Mouse (Mus musculus): Measurements from ENCODE around the gene Apbb1. TPM values are rescaled to one million over a fixed set of nuclear protein-coding genes. Genes with fewer than 3 reads are reported as not detected.
A peak's percentile ranks its signal among the peaks of the same experiment; 100 is the strongest.

Gene Apbb1
- total and polyA plus RNA-seq, 2 experiments from 2014 or later: 341 to 571 TPM

GRCm38 (mm10) chr7:105577377-105577871 lies 4.0 kb downstream of the Apbb1 start:
- no peak overlapping the region for H3K9ac ChIP-seq (replicated peaks; ENCODE audit: low read length, poor library complexity, severe bottlenecking)
- 96% methylated on average over 6 of the region's 6 CpGs for WGBS
- H3K4me1 ChIP-seq (ENCODE audit: insufficient read depth, low read length): peaks cover 11% of the 10 kb centered on the region

GRCm38 (mm10) chr7:105576166-105576748 lies 5.2 kb downstream of the Apbb1 start:
- 94% methylated on average over 3 of the region's 3 CpGs for WGBS
- peaks cover 11% of the 10 kb centered on the region for H3K4me1 ChIP-seq (ENCODE audit: insufficient read depth, low read length)

More at GRCm38 (mm10) chr7:105577377-105577871, 4.0 kb downstream of the Apbb1 start:
- no peak overlapping the region for H3K4me3 ChIP-seq (ENCODE audit: low read depth, low read length)
- no peak overlapping the region for H3K4me2 ChIP-seq (ENCODE audit: low read depth, low read length, poor library complexity, severe bottlenecking)
- ATAC-seq (ENCODE audit: low FRiP score): no peak
- no peak for TF ChIP-seq CTCF (IDR thresholded peaks at IDR 0.05)
- no peaks in the 10 kb centered on the region for H3K9me3 ChIP-seq (ENCODE audit: low read length)
- no peak overlapping the region for H3K27ac ChIP-seq (ENCODE audit: low read depth, low read length)
- no peaks in the 10 kb centered on the region for H3K27me3 ChIP-seq (ENCODE audit: insufficient read depth, low read length)
- H3K36me3 ChIP-seq (ENCODE audit: insufficient read depth, low read length): peaks cover 18% of the 10 kb centered on the region
- no peak for DNase-seq (ENCODE audit: low spot score)

GRCm38 (mm10) chr7:105574537-105574936 lies 6.9 kb downstream of the Apbb1 start:
- no peak for ATAC-seq (ENCODE audit: low FRiP score)
- Histone ChIP-seq H3K9me3 (ENCODE audit: low read length) (no peaks in the 10 kb centered on the region), H3K27me3 (ENCODE audit: insufficient read depth, low read length) (no peaks in the 10 kb centered on the region), H3K4me1 (ENCODE audit: insufficient read depth, low read length) (peaks cover 15% of the 10 kb centered on the region), H3K27ac (ENCODE audit: low read depth, low read length) (no peak overlapping the region), H3K9ac (replicated peaks; ENCODE audit: low read length, poor library complexity, severe bottlenecking) (no peak overlapping the region), H3K4me2 (ENCODE audit: low read depth, low read length, poor library complexity, severe bottlenecking) (no peak overlapping the region), H3K36me3 (ENCODE audit: insufficient read depth, low read length) (peaks cover 18% of the 10 kb centered on the region), H3K4me3 (ENCODE audit: low read depth, low read length) (no peak overlapping the region)
- 77% methylated on average over 4 of the region's 4 CpGs for WGBS
- DNase-seq (ENCODE audit: low spot score): no peak
- TF ChIP-seq CTCF (IDR thresholded peaks at IDR 0.05): no peak

More at GRCm38 (mm10) chr7:105576166-105576748, 5.2 kb downstream of the Apbb1 start:
- Histone ChIP-seq H3K9ac (replicated peaks; ENCODE audit: low read length, poor library complexity, severe bottlenecking) (no peak overlapping the region), H3K4me2 (ENCODE audit: low read depth, low read length, poor library complexity, severe bottlenecking) (no peak overlapping the region), H3K36me3 (ENCODE audit: insufficient read depth, low read length) (peaks cover 18% of the 10 kb centered on the region), H3K4me3 (ENCODE audit: low read depth, low read length) (no peak overlapping the region), H3K27ac (ENCODE audit: low read depth, low read length) (no peak overlapping the region), H3K9me3 (ENCODE audit: low read length) (no peaks in the 10 kb centered on the region), H3K27me3 (ENCODE audit: insufficient read depth, low read length) (no peaks in the 10 kb centered on the region)
- TF ChIP-seq CTCF (IDR thresholded peaks at IDR 0.05): no peak
- ATAC-seq (ENCODE audit: low FRiP score) (no peak), DNase-seq (ENCODE audit: low spot score) (no peak)

GRCm38 (mm10) chr7:105572949-105573348 lies 8.5 kb downstream of the Apbb1 start:
- DNase-seq (ENCODE audit: low spot score): no peak

GRCm38 (mm10) chr7:105570756-105571155 lies 10.7 kb downstream of the Apbb1 start:
- peaks cover 21% of the 10 kb centered on the region for H3K4me1 ChIP-seq (ENCODE audit: insufficient read depth, low read length)
- H3K9ac ChIP-seq (replicated peaks; ENCODE audit: low read length, poor library complexity, severe bottlenecking): no peak overlapping the region
- no peak for DNase-seq (ENCODE audit: low spot score)
- no peak for ATAC-seq (ENCODE audit: low FRiP score)
- H3K9me3 ChIP-seq (ENCODE audit: low read length): no peaks in the 10 kb centered on the region
- H3K4me2 ChIP-seq (ENCODE audit: low read depth, low read length, poor library complexity, severe bottlenecking): peak overlapping the region; percentile 72
- peak overlapping the region; percentile 85 for H3K27ac ChIP-seq (ENCODE audit: low read depth, low read length)
- 76% methylated on average over 4 of the region's 4 CpGs for WGBS
- H3K36me3 ChIP-seq (ENCODE audit: insufficient read depth, low read length): peaks cover 37% of the 10 kb centered on the region
- no peaks in the 10 kb centered on the region for H3K27me3 ChIP-seq (ENCODE audit: insufficient read depth, low read length)
- TF ChIP-seq CTCF (IDR thresholded peaks at IDR 0.05): no peak
- H3K4me3 ChIP-seq (ENCODE audit: low read depth, low read length): no peak overlapping the region

More at GRCm38 (mm10) chr7:105572949-105573348, 8.5 kb downstream of the Apbb1 start:
- Histone ChIP-seq H3K9me3 (ENCODE audit: low read length) (no peaks in the 10 kb centered on the region), H3K36me3 (ENCODE audit: insufficient read depth, low read length) (peaks cover 18% of the 10 kb centered on the region), H3K27ac (ENCODE audit: low read depth, low read length) (no peak overlapping the region), H3K4me2 (ENCODE audit: low read depth, low read length, poor library complexity, severe bottlenecking) (no peak overlapping the region), H3K4me3 (ENCODE audit: low read depth, low read length) (no peak overlapping the region), H3K9ac (replicated peaks; ENCODE audit: low read length, poor library complexity, severe bottlenecking) (no peak overlapping the region), H3K27me3 (ENCODE audit: insufficient read depth, low read length) (no peaks in the 10 kb centered on the region), H3K4me1 (ENCODE audit: insufficient read depth, low read length) (peaks cover 21% of the 10 kb centered on the region)
- no peak for TF ChIP-seq CTCF (IDR thresholded peaks at IDR 0.05)
- ATAC-seq (ENCODE audit: low FRiP score): no peak
- WGBS: 92% methylated on average over 8 of the region's 8 CpGs
